Mouse (Mus musculus) inflammation-experienced regulatory T-cells, adult 16 weeks (primary cell): ENCODE results near the gene Prdm8. TPM values are rescaled to one million over a fixed set of nuclear protein-coding genes. Genes with fewer than 3 reads are reported as not detected.

Source experiments
- polyA plus RNA-seq: library from polyadenylated mRNA; unstranded; fragments of 100-300 nt; shearing (Covaris generic); gene quantifications from one replicate; pipeline ENCODE4 v1.2.1, GENCODE M21; 2017

Gene Prdm8
- not detected for polyA plus RNA-seq

GRCm38 (mm10) chr5:98167180-98167824 lies at the start of gene Prdm8:
Prdm8 (plus strand) TSS chr5:98167198.

Other genes starting within 250 kb of the Prdm8 start
- gene Antxr2, start 136.2 kb upstream of the Prdm8 start, polyA plus RNA-seq = 49.8 TPM
- not detected for gene Fgf5, start 87.0 kb downstream of the Prdm8 start, polyA plus RNA-seq
- not detected for gene Cfap299, start 162.1 kb downstream of the Prdm8 start, polyA plus RNA-seq